Mouse (Mus musculus) thymus, postnatal 14 days (tissue): ENCODE results near the gene Olfr1408.

Experiments used
- DNase-seq: peaks from one replicate; pipeline ENCODE4 v3.0.0; 2021

Olfr1408 gene

DNA sequence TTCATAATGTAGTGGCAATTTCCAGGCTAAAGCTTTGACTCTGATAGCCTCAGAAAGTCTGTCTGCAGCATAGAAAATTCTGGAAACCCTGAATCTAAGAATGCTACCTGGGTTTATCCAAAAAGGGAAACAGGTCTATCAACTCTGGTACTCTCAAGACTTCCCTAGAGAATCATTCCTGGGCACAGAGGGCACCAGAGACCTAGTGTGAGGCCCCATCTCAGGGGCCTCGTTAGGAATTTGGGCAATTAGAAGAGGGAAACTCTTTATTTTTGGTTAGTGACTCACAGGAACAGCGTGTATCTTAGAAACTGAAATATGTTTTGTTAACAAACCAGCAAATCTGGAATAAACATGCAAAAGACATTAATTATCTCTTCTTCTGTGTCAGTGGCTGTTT lies at the start of gene Olfr1408:
Gene Olfr1408 (minus strand): TSS at position 101 of the 400 bp plus-strand sequence.
- DNase-seq: no peak

DNA sequence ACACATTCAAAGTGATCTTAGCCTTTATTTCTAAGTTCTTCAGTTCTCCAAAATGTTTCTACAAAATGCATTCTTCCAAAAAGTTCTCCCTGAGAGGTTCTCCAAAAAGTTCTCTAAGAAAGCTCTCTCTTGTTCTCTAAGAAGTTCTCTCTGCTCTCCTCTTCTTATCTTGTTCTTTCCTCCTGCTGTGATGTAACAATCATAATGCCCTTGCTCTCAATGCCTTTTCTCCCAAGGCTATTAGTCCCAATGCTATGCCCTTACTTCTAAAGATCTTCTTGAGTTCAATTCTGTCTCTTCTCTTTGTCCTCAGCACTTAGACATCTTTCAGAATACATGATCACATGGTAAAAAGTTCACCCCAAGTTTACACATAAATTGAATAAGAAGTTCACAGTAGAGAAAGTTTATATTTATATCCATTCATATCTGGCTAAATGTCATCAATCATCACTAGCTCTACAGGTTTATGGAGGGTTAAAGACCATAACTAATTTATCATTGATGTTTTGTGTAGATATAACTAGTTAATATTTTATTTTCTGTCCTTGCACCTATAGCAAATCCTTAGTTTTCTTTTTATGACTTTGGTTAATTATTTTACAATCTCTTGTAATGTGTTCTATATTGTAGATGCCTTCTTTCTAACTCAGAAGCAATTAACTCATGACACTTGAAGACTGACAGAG lies 37.1 kb upstream of the Olfr1408 start:
- no peak for DNase-seq
